Mouse (Mus musculus) stomach, postnatal 0 days (tissue): ENCODE data around the gene Tmem9.

Experiments used
- CTCF ChIP-seq: IDR thresholded peaks from 2 replicates; pipeline ENCODE4 v1.5.1; 2016; ENCODE audit warnings: antibody characterized with exemption, low read depth, mild to moderate bottlenecking, moderate library complexity
- EP300 ChIP-seq: optimal IDR thresholded peaks from 2 replicates; pipeline ENCODE3; 2016; ENCODE audit warnings: antibody characterized with exemption

DNA sequence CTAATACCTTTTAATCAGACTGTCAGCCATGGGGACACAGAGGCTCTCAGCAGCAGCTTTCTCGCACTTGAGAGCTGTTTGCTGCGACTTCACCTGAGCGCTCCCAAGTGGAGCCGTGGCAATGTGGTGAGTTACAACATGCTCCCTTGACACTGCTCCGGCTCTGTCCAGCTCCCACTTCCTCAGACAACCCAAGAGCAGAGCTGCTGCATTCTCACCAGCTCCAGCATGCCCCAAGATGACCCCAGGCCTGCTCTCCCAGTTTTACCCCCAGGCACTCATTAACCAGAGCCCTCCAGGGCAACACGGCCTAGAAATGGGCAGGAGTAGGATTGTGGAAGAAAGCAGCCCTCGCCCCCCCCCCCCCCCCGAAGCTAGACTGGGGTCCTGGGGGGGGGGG lies 23.7 kb downstream of the Tmem9 start:
- TF ChIP-seq CTCF (no peak), EP300 (no peak)
